Mouse (Mus musculus): ENCODE data around the gene Cldn6.

Gene Cldn6

GRCm38 (mm10) chr17:23675127-23675526, 3.9 kb upstream of the Cldn6 start:
- DNase-seq (ENCODE audit: low read depth, low spot score): no peak

DNA sequence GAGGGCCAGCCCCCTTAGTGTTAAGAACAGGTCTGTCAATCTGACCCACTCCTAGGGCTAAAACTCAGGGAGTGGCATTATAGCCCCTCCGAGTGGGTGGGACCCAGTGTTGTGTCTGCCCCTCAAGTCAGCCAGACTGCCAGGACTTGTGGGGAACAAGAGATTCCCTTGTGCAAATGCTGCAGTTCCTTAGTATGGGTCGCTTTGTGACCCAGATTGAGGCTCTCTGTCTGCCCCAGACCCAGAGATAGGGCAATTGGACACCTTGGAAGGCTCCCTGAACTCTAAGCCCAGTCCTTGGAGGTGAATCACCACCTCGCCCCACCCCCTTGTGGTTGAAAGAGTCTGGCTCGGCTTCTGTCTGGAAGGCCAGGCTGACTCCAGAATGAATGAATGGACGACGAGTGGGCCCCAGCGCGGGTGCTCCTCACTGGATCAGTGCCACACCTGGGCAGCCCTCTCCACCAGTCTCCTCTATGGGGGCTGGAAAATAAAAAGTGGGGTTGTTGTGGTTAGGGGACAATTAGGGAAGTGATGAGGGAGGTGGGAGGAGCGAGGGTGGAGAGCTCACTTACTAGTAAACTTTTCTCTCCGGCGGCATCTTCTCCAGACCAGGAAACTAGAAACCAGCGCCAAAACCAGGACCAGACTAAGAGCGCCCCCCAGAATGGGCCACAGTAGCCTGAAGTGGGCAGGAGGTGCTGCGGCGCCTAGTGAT, 3.3 kb upstream of the Cldn6 start:
- no peak for DNase-seq (ENCODE audit: low read depth, low spot score)

- DNase-seq (ENCODE audit: low read depth, low spot score): no peak
These were observed 2.5 kb upstream of the Cldn6 start for GRCm38 (mm10) chr17:23676473-23677031.

- DNase-seq (ENCODE audit: low read depth, low spot score): no peak
These were observed 1.8 kb upstream of the Cldn6 start, which contains the start of gene Tnfrsf12a for GRCm38 (mm10) chr17:23677236-23677679. TSS of gene Tnfrsf12a (minus strand) at chr17:23677468.

DNA sequence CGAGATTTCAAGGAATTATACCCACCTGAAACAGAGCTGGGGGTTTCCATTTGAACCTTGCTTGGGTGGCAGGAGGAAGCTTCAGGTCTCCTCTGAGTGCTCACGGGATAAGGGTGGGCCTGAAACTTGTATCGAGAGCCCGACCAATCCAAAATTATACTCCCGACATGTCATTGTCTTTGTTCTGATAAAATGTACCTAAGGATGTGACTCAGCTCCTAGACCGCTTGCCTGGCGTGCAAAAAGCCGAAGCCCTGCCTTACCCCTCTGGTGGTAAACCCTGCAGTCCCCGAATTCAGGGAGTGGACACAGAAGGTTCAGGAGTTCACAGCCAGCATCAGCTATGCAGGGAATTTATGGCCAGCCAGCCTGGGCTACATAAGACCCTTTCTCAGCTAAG, 1.3 kb downstream of the Cldn6 start:
- DNase-seq (ENCODE audit: low read depth, low spot score): no peak

GRCm38 (mm10) chr17:23681086-23681485, 2.0 kb downstream of the Cldn6 start:
- DNase-seq (ENCODE audit: low read depth, low spot score): no peak

DNA sequence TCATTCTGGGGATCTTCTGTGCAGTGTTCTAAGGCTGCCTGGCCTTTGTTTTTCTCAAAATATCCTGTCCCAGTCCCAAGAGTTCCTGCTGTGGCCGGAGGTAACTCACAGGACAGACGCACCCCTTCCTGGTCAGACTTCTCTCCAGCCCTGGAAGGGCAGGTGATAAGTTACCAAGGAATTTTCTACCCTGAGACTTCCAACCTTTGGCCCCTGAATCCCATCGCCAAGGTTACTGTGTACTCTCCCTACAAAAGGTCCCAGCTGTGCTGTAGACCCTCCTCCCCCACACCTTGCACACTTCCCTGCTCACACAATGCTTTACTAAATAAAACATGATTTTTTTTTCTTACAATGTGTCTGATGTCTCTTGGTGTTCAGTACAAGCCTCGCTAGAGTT, 3.0 kb downstream of the Cldn6 start:
- no peak for DNase-seq (ENCODE audit: low read depth, low spot score)

DNA sequence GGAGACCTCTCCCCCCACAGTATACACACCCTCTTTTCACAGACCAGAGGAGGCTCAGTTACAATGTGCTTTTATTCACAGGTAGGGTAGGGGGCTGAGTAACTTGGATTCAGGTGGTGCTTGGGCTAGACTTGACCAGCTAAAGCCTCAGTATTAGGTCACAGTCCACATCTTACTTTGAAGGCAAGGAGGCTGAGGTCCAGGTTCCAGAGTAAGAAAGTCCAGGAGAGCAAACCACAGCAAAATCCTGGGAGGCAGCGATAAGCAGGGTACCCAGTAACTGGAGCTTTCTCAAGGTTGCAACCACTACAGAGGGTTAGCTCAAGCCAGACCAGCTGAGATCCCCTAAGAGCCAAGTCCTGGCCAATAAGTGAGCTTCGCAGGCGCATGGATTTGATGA, 3.5 kb downstream of the Cldn6 start:
- no peak for DNase-seq (ENCODE audit: low read depth, low spot score)

- DNase-seq (ENCODE audit: low read depth, low spot score): no peak
These were observed 4.2 kb downstream of the Cldn6 start for GRCm38 (mm10) chr17:23683226-23683625.

DNA sequence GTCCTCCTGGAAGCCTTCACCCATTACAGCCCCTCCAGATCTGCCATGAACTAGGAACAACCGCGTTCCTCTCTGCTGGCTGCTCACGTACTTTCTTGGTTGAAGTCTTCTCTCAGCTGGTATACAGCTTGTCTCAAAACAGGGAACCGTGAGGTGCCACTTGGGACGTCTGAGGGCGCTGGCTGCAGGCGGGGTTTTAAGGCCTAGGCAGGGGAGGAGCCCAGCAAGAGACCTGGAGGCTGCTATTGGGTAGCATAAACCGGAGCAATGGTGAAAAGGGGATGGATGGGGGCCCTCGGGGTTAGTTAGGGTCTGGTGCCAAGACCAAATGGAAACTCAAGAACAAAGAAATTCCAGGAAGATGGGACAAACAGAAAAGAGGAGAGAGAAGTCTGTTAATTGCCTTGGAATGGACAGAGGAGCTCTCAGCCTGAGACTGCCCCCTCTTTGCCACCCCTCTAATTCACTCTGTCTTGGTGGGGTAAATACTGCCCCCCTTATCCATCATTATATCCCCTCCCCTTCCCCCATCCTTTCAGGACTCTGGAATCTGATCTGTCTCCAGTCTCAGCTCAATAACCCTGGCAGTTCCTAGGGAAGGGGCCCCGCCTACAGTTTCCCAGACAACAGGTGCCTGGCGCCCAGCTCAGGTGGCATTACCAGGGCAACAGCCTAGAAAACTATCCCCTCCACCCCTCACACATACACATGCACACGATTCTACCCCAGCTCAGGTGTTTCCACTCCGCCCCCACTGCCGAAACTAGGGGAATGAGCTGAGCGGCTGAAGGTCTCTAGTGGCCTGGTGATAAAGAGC, 5.0 kb downstream of the Cldn6 start, which contains the start of gene Cldn9:
Cldn9 (minus strand) TSS at position 171 of the 817 bp plus-strand sequence.
- no peak for DNase-seq (ENCODE audit: low read depth, low spot score)

- no peak for DNase-seq (ENCODE audit: low read depth, low spot score)
These were observed 15.4 kb downstream of the Cldn6 start for GRCm38 (mm10) chr17:23694491-23694890.

DNA sequence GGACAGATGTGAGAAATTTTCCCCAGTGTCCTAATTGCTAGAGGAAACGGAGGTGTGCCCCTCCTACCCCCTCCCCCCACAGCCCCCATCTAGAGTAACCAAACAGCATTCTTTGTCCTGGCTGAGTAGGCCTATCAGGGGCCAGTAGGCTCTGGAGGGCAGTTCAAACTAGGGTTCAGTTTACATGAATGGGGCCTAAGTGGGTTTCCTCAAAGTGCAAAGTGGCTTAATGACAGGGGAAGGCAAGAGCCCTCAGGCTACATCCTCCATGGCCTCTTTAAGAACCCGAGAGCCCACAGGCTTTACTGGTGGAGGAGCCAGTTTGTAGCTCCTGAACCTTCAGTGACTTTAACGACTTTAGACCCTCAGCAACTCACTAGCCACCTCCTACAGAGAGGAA, 16.8 kb downstream of the Cldn6 start:
- DNase-seq (ENCODE audit: low read depth, low spot score): no peak

DNA sequence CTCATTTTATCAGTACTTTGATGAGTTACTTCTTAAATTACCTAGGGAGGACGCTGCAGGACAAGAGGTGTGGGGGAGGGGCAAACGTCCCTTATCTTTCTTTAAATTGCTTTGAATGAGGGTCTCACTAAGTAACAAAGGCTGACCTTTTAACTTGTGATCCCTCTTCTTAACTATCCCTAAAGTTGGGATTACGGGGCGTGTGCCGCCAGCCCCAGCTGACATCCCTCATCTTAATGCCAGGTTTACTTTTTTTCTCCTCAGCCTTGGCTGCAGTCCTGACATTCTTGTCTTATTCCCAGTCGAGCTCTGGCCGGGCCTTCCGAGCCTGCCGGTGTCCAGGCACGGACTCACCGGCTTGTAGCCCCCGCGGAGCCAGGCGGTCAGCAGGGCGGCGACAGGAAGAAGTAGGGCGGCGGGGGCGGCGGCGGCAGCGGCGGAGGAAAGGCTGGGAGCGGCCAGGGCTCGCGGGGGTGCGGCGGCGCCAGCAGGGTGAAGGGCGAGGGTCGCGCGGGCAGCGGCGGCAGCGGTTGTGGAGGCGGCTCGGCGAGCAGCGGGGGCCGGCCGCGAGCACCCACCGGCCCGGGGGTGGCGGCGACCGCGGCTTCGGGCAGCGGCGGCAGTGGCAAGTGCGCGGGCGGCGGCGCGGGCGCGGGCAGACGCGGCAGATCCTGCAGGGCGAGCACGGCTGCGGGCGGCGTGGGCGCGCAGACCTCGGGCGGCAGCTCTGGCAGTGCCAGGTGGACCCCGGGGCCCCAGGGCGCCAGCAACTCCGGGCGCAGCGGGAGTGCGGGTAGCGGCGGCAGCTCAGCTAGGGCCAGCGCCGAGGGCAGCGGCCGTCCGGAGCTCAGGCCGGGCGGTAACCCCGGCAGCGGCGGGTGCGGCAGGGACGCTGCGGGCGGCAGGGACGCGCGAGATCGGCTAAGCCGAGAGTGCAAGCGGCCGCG, 20.4 kb downstream of the Cldn6 start:
- no peak for DNase-seq (ENCODE audit: low read depth, low spot score)

GRCm38 (mm10) chr17:23700079-23700478, 21.0 kb downstream of the Cldn6 start:
- DNase-seq (ENCODE audit: low read depth, low spot score): peak; percentile 76

- DNase-seq (ENCODE audit: low read depth, low spot score): no peak
These were observed 24.3 kb downstream of the Cldn6 start for GRCm38 (mm10) chr17:23703301-23703700.

DNA sequence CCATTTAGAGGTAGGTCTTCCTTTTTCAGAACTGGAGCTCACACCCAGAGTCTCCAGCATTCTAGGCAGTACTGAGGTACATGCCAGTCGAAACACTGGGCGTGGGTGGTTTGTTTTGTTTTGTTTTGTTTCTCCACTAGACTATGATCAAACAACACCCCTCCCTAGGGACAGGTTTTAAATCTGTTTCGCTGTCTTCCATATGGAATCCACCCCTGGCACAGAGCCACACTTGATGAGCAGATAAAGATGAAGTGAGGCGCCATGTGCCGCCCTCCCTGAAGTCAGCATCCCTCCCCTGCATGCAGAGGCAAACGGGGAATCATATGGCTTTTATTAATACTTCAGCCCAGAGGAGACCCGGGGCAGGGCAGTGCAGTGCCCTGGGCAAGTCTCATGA, 25.7 kb downstream of the Cldn6 start:
- no peak for DNase-seq (ENCODE audit: low read depth, low spot score)

GRCm38 (mm10) chr17:23705525-23706104, 26.6 kb downstream of the Cldn6 start:
- no peak for DNase-seq (ENCODE audit: low read depth, low spot score)

DNA sequence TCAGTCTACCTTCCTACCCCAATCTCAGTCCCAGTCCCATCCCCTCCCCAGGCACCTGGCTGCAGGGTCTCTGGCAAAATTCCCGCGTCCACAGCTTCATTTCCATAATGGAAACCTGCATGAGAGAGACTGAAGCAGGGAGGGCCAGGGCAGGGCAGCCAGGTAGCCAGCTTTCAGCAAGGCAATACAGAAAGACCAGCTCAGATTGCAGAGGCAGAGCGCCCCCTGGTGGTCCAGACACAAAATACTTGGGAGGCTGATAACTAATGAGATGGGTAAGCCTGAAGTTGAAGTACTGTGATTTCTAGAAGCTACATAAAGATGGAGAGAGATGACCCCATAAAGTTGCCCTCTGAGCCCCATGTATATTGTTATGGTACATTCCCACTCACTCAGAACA, 27.2 kb downstream of the Cldn6 start:
- no peak for DNase-seq (ENCODE audit: low read depth, low spot score)

GRCm38 (mm10) chr17:23717003-23717402, 38.0 kb downstream of the Cldn6 start:
- no peak for DNase-seq (ENCODE audit: low read depth, low spot score)

DNA sequence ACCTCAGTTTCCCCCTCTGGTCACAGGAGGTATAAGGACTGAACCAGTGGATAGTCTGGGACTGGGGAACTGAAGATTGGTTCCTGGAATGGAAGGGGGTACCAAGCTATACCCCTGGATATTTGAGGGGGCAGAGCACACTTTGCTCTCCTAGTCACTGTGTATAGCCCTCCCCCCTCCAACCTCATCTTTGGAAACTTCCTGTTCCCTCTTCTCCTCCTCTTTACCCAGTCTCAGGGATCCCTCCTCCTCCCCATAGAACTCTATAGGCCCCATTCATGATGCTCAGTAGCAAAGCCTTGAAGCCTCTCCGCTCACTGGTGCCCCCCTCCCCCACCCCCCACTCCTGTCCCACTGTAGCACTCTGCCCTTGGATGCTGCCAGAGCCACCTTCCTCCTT, 40.4 kb downstream of the Cldn6 start:
- DNase-seq (ENCODE audit: low read depth, low spot score): no peak

GRCm38 (mm10) chr17:23721886-23722285, 42.8 kb downstream of the Cldn6 start:
- DNase-seq (ENCODE audit: low read depth, low spot score): no peak

Data from WW6 (cell line).